Mouse (Mus musculus) thymus, adult 2 months (tissue): ENCODE measurements around the gene Paqr3.

Experiments used
- CTCF ChIP-seq: fragments of 200-500 bp; IDR thresholded peaks from 2 replicates; pipeline ENCODE4 v1.5.1; 2012; ENCODE audit warnings: mild to moderate bottlenecking, control low read depth, low read length, moderate library complexity, borderline replicate concordance; ENCODE audit not compliant: control insufficient read depth, poor library complexity, insufficient read depth; ENCODE audit errors: extremely low read depth
- POLR2A ChIP-seq: fragments of 200-500 bp; IDR thresholded peaks from 2 replicates; pipeline ENCODE4 v1.6.1; 2012; ENCODE audit warnings: mild to moderate bottlenecking, low read length, control low read depth, moderate library complexity; ENCODE audit not compliant: control insufficient read depth, poor library complexity, insufficient read depth; ENCODE audit errors: extremely low read depth

- TF ChIP-seq POLR2A = no peak
- TF ChIP-seq CTCF = no peak
These were observed 15.9 kb upstream of the Paqr3 start for GRCm38 (mm10) chr5:97127284-97127683.
